Mouse (Mus musculus) erythroblast, adult 5-6 weeks (primary cell): ENCODE data around the gene Gm5089. TPM values are rescaled to one million over a fixed set of nuclear protein-coding genes. Genes with fewer than 3 reads are reported as not detected.

Source experiments
- ATAC-seq: replicated peaks from 2 replicates; pipeline ENCODE4 v1.8.0; 2016; ENCODE audit warnings: moderate number of reproducible peaks, mild to moderate bottlenecking, moderate TSS enrichment, inconsistent platforms; ENCODE audit not compliant: poor library complexity, low FRiP score, severe bottlenecking
- total RNA-seq, 2 experiments: library from RNA; stranded (forward) in 1 of 2; stranded (reverse) in 1 of 2; fragments of 150-400 nt in 1 of 2; fragments of 200-764, 138-1000 nt in 1 of 2; gene quantifications; 2 replicates each; pipeline versions ENCODE4 v1.2.3 to v1.2.4; 2015 to 2017; ENCODE audit warnings: low replicate concordance in 2 of 2

Gene Gm5089
- not detected in 2 replicates for total RNA-seq (2015; ENCODE audit: low replicate concordance)
- total RNA-seq (2017; ENCODE audit: low replicate concordance) = not detected in 2 replicates

- ATAC-seq = no peak
These were observed at the start of gene Gm5089 for GRCm38 (mm10) chr14:122450496-122451382. Gene Gm5089 (minus strand): TSS chr14:122451115.

- ATAC-seq = no peak
These were observed 41.1 kb upstream of the Gm5089 start for GRCm38 (mm10) chr14:122492015-122492414.

GRCm38 (mm10) chr14:122491521-122491920 lies 40.6 kb upstream of the Gm5089 start:
- no peak for ATAC-seq

GRCm38 (mm10) chr14:122490441-122491328 lies 39.8 kb upstream of the Gm5089 start, which contains the start of gene Gm10837:
Gene Gm10837 (plus strand): TSS chr14:122490586.
- no peak for ATAC-seq

GRCm38 (mm10) chr14:122489686-122490414 lies 38.9 kb upstream of the Gm5089 start:
- no peak for ATAC-seq

- no peak for ATAC-seq
These were observed 38.1 kb upstream of the Gm5089 start for GRCm38 (mm10) chr14:122489041-122489440.

GRCm38 (mm10) chr14:122487366-122487765 lies 36.5 kb upstream of the Gm5089 start:
- ATAC-seq = no peak

GRCm38 (mm10) chr14:122486611-122487010 lies 35.7 kb upstream of the Gm5089 start:
- no peak for ATAC-seq

- no peak for ATAC-seq
These were observed 34.8 kb upstream of the Gm5089 start for GRCm38 (mm10) chr14:122485635-122486181.

GRCm38 (mm10) chr14:122484844-122485551 lies 34.1 kb upstream of the Gm5089 start:
- ATAC-seq = no peak

- no peak for ATAC-seq
These were observed 33.5 kb upstream of the Gm5089 start for GRCm38 (mm10) chr14:122484458-122484843.

GRCm38 (mm10) chr14:122483556-122484421 lies 32.9 kb upstream of the Gm5089 start:
- ATAC-seq = no peak

- no peak for ATAC-seq
These were observed 32.1 kb upstream of the Gm5089 start for GRCm38 (mm10) chr14:122483024-122483385.

GRCm38 (mm10) chr14:122482081-122483023 lies 31.4 kb upstream of the Gm5089 start:
- no peak for ATAC-seq

GRCm38 (mm10) chr14:122481181-122481580 lies 30.3 kb upstream of the Gm5089 start:
- no peak for ATAC-seq

- ATAC-seq = no peak
These were observed 29.4 kb upstream of the Gm5089 start for GRCm38 (mm10) chr14:122480355-122480754.
